Mouse (Mus musculus) lung, postnatal 0 days (tissue): Measurements from ENCODE around the gene Clca4b. TPM values are rescaled to one million over a fixed set of nuclear protein-coding genes. Genes with fewer than 3 reads are reported as not detected.
"Not testable (repeated sequence)": the region's sequence is repeated elsewhere in the genome, so short reads cannot be mapped to it uniquely, and the experiment has no call there.

Source experiments
- ATAC-seq: fragments of 200-750 bp; cut with Nextera tagmentation; 2 replicates; pipeline ENCODE4 v1.8.0; 2017; ENCODE audit warnings: moderate library complexity
- DNase-seq: peaks from one replicate; pipeline ENCODE4 v3.0.0-alpha.2; 2016; ENCODE audit warnings: low spot score
- H3K27ac ChIP-seq: fragments of 300-500 bp; sonication (generic); 2 replicates; pipeline ENCODE4 v1.5.1; 2014; ENCODE audit warnings: antibody characterized with exemption, mild to moderate bottlenecking, low read length, mixed read lengths
- H3K27me3 ChIP-seq: fragments of 300-500 bp; sonication (generic); replicated peaks from 2 replicates; pipeline ENCODE4 v1.6.1; 2014; ENCODE audit warnings: low read length, mixed read lengths; ENCODE audit not compliant: insufficient read depth
- H3K36me3 ChIP-seq: fragments of 300-500 bp; sonication (generic); 2 replicates; pipeline ENCODE4 v1.6.1; 2014; ENCODE audit warnings: low read length, mixed read lengths; ENCODE audit not compliant: insufficient read depth
- H3K4me1 ChIP-seq: fragments of 300-500 bp; sonication (generic); 2 replicates; pipeline ENCODE4 v1.6.1; 2014; ENCODE audit warnings: antibody characterized with exemption, low read depth, low read length, mixed read lengths; ENCODE audit not compliant: insufficient read depth
- H3K4me2 ChIP-seq: fragments of 300-500 bp; sonication (generic); replicated peaks from 2 replicates; pipeline ENCODE4 v1.6.1; 2014; ENCODE audit warnings: low read depth, mild to moderate bottlenecking, low read length, moderate library complexity, mixed read lengths
- H3K4me3 ChIP-seq: fragments of 300-500 bp; sonication (generic); 2 replicates; pipeline ENCODE4 v1.5.1; 2014; ENCODE audit warnings: low read depth, low read length
- H3K9ac ChIP-seq: fragments of 300-500 bp; sonication (generic); replicated peaks from 2 replicates; pipeline ENCODE4 v1.6.1; 2014; ENCODE audit warnings: low read depth, mild to moderate bottlenecking
- H3K9me3 ChIP-seq: fragments of 300-500 bp; sonication (generic); 2 replicates; pipeline ENCODE4 v1.6.1; 2016; ENCODE audit warnings: low read length, mixed read lengths
- CTCF ChIP-seq: IDR thresholded peaks from 2 replicates; pipeline ENCODE4 v1.5.1; 2016; ENCODE audit warnings: antibody characterized with exemption, mild to moderate bottlenecking
- EP300 ChIP-seq: IDR thresholded peaks from 2 replicates; pipeline ENCODE4 v1.6.1; 2016; ENCODE audit warnings: antibody characterized with exemption, mild to moderate bottlenecking, control low read depth
- WGBS: fragments of 180-500 bp; shearing (Covaris S2); extraction: QIAGEN DNeasy Blood & Tissue Kit; methylation state at CpG from one replicate; pipeline ENCODE4 v1.1.7; 2014; 5-methylcytosine and 5-hydroxymethylcytosine counted together
- polyA plus RNA-seq: library from polyadenylated mRNA; unstranded; fragments of >200 nt; fragmentation: Nextera tagmentation; extraction: Ambion mirVana; gene quantifications from 2 replicates; pipeline ENCODE4 v1.2.1, GENCODE M21; 2015

The Clca4b gene
- polyA plus RNA-seq, 1 experiment from 2014 or later = not detected

DNA sequence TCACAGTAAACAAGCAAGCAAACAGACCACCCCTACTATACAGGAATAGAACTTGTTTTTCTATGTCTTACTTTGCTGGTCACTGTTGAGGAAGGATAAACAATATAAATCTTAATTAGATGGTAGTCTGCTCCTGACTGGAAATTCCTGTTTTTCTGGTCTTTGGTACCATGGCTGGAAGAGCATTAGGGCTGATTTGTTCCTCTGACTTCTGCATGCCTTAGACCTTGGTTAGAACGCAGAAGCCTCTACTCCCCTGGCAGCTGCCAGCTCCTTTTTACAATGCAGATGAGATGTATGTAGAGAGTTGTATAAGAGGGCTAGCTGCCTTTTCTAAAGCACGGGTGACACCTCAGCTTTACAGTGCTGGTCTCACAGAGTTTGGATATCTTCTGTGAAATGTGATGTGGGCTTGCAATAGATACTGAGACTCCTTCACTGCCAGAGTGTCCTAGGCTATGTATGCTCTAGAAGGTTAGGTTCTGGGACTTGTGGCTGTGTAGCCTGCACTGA is 42.0 kb downstream of the Clca4b start:
- H3K27me3 ChIP-seq = no peaks in the 10 kb centered on the region
- H3K36me3 ChIP-seq = no peaks in the 10 kb centered on the region
- WGBS = 37% methylated on average over 2 of the region's 2 CpGs
- no peaks in the 10 kb centered on the region for H3K4me1 ChIP-seq
- H3K27ac ChIP-seq = no peak overlapping the region
- H3K9ac ChIP-seq = no peak overlapping the region
- no peak for ATAC-seq
- no peak overlapping the region for H3K4me2 ChIP-seq
- no peak overlapping the region for H3K4me3 ChIP-seq
- no peaks in the 10 kb centered on the region for H3K9me3 ChIP-seq
- DNase-seq = no peak
- TF ChIP-seq CTCF (no peak), EP300 (no peak)

DNA sequence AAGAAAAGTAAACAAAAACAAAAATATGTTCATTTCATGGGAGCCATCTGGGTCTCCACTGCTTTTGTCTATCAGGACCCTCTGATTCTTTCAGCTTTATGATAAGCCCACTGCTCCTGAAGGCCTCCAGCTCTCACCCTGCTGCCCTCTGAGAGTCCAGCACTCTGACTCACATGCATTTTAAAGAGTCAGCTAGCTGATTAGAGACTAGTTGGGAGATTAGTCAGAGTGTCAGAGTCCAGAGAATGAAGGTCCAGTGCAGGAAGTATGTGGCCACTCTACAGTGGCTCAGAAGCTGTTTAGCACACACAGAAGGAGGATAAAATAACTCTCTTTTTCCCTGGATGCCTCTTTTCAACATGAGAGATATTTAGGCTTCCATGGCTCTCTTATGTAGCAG is 45.4 kb downstream of the Clca4b start:
- H3K27ac ChIP-seq = no peak overlapping the region
- no peak overlapping the region for H3K4me2 ChIP-seq
- no peaks in the 10 kb centered on the region for H3K36me3 ChIP-seq
- no peaks in the 10 kb centered on the region for H3K9me3 ChIP-seq
- ATAC-seq (no peak), DNase-seq (no peak)
- H3K4me3 ChIP-seq = no peak overlapping the region
- no peaks in the 10 kb centered on the region for H3K27me3 ChIP-seq
- no peaks in the 10 kb centered on the region for H3K4me1 ChIP-seq
- TF ChIP-seq CTCF (no peak), EP300 (no peak)
- no peak overlapping the region for H3K9ac ChIP-seq

DNA sequence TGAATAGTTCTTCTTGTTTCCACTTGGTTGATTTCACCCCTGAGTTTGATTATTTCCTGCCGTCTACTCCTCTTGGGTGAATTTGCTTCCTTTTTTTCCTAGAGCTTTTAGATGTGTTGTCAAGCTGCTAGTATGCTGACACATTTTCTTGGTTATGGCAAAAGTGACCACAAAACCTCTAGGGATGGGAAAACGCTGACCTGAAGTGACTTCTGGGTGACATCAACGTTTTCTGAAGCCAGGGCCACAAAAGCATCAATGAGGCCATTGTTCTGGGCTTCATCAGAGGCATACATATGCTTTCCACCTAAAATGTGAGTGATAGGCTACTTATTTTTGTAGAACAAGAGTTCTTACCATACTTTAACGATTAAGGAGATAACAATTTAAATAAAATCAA is 60.3 kb downstream of the Clca4b start:
- WGBS = 64% methylated on average over 4 of the region's 4 CpGs
- H3K27ac ChIP-seq, H3K4me1 ChIP-seq, ATAC-seq, H3K4me3 ChIP-seq, H3K36me3 ChIP-seq, H3K4me2 ChIP-seq, H3K9ac ChIP-seq, H3K9me3 ChIP-seq, H3K27me3 ChIP-seq, DNase-seq: not testable (repeated sequence)

Other genes with a start within 250 kb of the Clca4b start
- 173 and 175 TPM in 2 replicates for gene Sh3glb1, start 212.2 kb downstream of the Clca4b start, polyA plus RNA-seq
- 8.9 and 9.9 TPM in 2 replicates for gene Clca3a1, start 171.6 kb downstream of the Clca4b start, polyA plus RNA-seq
- 0.88 and 1.6 TPM in 2 replicates for gene Clca3a2, start 113.0 kb downstream of the Clca4b start, polyA plus RNA-seq
- not detected in 2 replicates for gene Clca3b, start 83.2 kb downstream of the Clca4b start, polyA plus RNA-seq
- gene Clca4a, start 42.5 kb upstream of the Clca4b start, polyA plus RNA-seq = not detected in 2 replicates
- gene Clca1, start 100.2 kb upstream of the Clca4b start, polyA plus RNA-seq = not detected in 2 replicates
- 0.11 and 0.16 TPM in 2 replicates for gene Clca2, start 166.9 kb upstream of the Clca4b start, polyA plus RNA-seq
- 8.6 and 10.1 TPM in 2 replicates for gene Odf2l, start 186.1 kb upstream of the Clca4b start, polyA plus RNA-seq